Mouse (Mus musculus) erythroblast, embryonic 14.5 days (primary cell): ENCODE results near the gene Helz.

Source experiments
- GATA1 ChIP-seq: IDR thresholded peaks from 2 replicates; pipeline ENCODE4 v1.6.1; 2012; ENCODE audit warnings: low read length, inconsistent platforms, mixed read lengths
- TAL1 ChIP-seq: IDR thresholded peaks from 3 replicates; pipeline ENCODE4 v1.6.1; 2012; ENCODE audit warnings: low read length, inconsistent platforms, mixed read lengths

- TF ChIP-seq GATA1 (no peak), TAL1 (no peak)
Observed at GRCm38 (mm10) chr11:107705060-107705459, 157.3 kb downstream of the Helz start.
